Mouse (Mus musculus) spleen, adult 2 months (tissue): ENCODE results near the gene Ppan. TPM values are rescaled to one million over a fixed set of nuclear protein-coding genes. Genes with fewer than 3 reads are reported as not detected.

Experiments used
- DNase-seq, 2 experiments: peaks; one replicate each; pipeline versions ENCODE4 v3.0.0 to v3.0.0-alpha.2; 2012 to 2021; ENCODE audit warnings: low spot score in 2 of 2, low read depth in 1 of 2
- H3K27ac ChIP-seq: fragments of 200-500 bp; 2 replicates; pipeline ENCODE4 v1.5.1; 2012; ENCODE audit warnings: low read length, inconsistent platforms; ENCODE audit not compliant: insufficient read depth
- H3K27me3 ChIP-seq: fragments of 200-500 bp; 2 replicates; pipeline ENCODE4 v1.6.1; 2012; ENCODE audit warnings: mild to moderate bottlenecking, moderate library complexity, low read length, inconsistent platforms; ENCODE audit not compliant: control insufficient read depth, insufficient read depth
- H3K36me3 ChIP-seq: fragments of 200-500 bp; 2 replicates; pipeline ENCODE4 v1.6.1; 2012; ENCODE audit warnings: mild to moderate bottlenecking, low read length, inconsistent platforms; ENCODE audit not compliant: control insufficient read depth, insufficient read depth
- H3K4me1 ChIP-seq: fragments of 200-500 bp; 2 replicates; pipeline ENCODE4 v1.6.1; 2011; ENCODE audit warnings: inconsistent platforms; ENCODE audit not compliant: control insufficient read depth, insufficient read depth, insufficient read length
- H3K4me3 ChIP-seq: fragments of 200-500 bp; 2 replicates; pipeline ENCODE4 v1.5.1; 2011; ENCODE audit warnings: mild to moderate bottlenecking, inconsistent platforms; ENCODE audit not compliant: insufficient read depth, insufficient read length; ENCODE audit errors: extremely low read depth
- CTCF ChIP-seq: fragments of 200-500 bp; IDR thresholded peaks from 2 replicates; pipeline ENCODE4 v1.5.1; 2011; ENCODE audit warnings: mild to moderate bottlenecking, inconsistent platforms; ENCODE audit not compliant: insufficient read depth, insufficient read length, insufficient replicate concordance; ENCODE audit errors: extremely low read depth
- POLR2A ChIP-seq: fragments of 200-500 bp; IDR thresholded peaks from 2 replicates; pipeline ENCODE4 v1.6.1; 2011; ENCODE audit warnings: low read depth, low read length, inconsistent platforms
- WGBS: fragments of 180-500 bp; shearing (Covaris S2); methylation state at CpG from one replicate; pipeline ENCODE4 v1.1.7; 2018; 5-methylcytosine and 5-hydroxymethylcytosine counted together
- polyA plus RNA-seq: library from polyadenylated mRNA; depleted of rRNA; stranded (reverse); fragments of >200 nt; gene quantifications from 2 replicates; pipeline ENCODE4 v1.2.3, GENCODE M21; 2012

The Ppan gene
- polyA plus RNA-seq, 1 experiment: 116 TPM

DNA sequence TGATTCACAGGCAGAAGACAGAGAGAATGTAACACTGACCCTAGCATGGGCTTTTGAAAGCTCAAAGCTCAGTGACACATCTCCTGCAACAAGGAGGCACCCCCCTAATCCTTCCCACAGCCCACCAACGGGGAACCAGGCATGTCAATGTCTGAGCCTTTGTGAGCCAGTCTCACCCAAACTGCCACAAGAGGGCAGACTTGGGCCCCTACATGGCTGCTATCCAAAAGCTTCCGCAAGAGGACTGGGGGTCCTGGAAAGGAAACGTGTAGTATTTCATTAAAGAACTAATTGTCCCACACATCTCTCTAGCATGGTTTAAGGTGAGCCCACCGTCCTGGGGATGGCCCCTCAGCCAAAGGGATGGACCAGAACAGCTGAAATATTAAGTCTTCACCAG lies 26.2 kb upstream of the Ppan start:
- 9% methylated on average over 4 of the region's 4 CpGs for WGBS
- H3K27ac ChIP-seq: no peak overlapping the region
- H3K27me3 ChIP-seq: no peaks in the 10 kb centered on the region
- no peaks in the 10 kb centered on the region for H3K4me1 ChIP-seq
- no peaks in the 10 kb centered on the region for H3K36me3 ChIP-seq
- peak in 1 of 2 experiments; percentile 35 for DNase-seq
- TF ChIP-seq POLR2A: no peak
- TF ChIP-seq CTCF: peak; percentile 24; the same call in 1 of the 2 replicates
- H3K4me3 ChIP-seq: no peak overlapping the region

DNA sequence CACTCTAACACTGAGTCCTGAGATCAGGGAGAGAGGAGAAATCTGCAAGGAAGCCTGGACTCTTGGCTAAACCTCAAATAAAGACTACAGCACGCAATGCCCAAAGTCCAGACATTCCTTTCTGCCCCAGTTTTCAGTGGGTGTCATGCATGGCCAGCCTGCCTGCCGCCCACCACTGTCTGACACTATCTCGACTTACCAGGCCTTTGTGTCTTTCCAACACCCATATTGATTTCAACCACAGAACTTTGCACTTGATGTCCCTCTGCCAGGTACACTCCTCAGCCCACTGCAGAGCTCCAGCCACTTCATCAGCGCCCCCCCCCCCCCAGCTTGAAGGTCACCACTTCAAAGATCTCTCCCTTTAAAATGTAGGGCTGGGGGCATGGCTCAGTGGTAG lies 25.8 kb upstream of the Ppan start:
- H3K27ac ChIP-seq: no peak overlapping the region
- H3K27me3 ChIP-seq: no peaks in the 10 kb centered on the region
- WGBS: 60% methylated on average over 4 of the region's 4 CpGs

DNA sequence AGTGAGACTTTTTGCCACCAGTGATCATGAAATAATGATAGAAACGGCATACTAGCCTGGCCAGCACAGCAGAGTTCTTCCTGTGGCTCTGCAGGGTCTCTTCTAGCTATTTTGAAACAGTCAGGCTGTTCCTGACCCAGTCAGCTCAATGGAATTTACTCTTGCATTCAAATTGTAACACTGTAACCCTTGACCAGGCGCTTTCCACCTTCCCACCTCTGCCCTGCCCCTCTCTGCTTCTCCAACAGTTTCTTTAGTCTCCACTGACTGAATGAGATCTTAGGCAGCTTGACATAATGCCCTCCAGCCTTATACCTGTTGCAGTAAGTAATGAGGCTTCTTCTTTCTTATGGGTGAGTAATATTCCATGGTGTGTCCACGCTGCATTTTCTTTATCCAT lies 21.1 kb upstream of the Ppan start:
- no peak for DNase-seq
- Histone ChIP-seq H3K4me1 (peaks cover 5% of the 10 kb centered on the region; the same call in 1 of the 2 replicates), H3K4me3 (no peak overlapping the region), H3K27ac (no peak overlapping the region), H3K27me3 (no peaks in the 10 kb centered on the region), H3K36me3 (0 out of 2 replicates have a peak, but pooled peaks cover 3% of the 10 kb centered on the region)
- no peak for TF ChIP-seq POLR2A
- 66% methylated on average over 3 of the region's 3 CpGs for WGBS

More for the DNA sequence above, 25.8 kb upstream of the Ppan start:
- H3K36me3 ChIP-seq: no peaks in the 10 kb centered on the region
- no peak for DNase-seq
- no peak for TF ChIP-seq CTCF
- TF ChIP-seq POLR2A: no peak
- no peak overlapping the region for H3K4me3 ChIP-seq
- no peaks in the 10 kb centered on the region for H3K4me1 ChIP-seq

DNA sequence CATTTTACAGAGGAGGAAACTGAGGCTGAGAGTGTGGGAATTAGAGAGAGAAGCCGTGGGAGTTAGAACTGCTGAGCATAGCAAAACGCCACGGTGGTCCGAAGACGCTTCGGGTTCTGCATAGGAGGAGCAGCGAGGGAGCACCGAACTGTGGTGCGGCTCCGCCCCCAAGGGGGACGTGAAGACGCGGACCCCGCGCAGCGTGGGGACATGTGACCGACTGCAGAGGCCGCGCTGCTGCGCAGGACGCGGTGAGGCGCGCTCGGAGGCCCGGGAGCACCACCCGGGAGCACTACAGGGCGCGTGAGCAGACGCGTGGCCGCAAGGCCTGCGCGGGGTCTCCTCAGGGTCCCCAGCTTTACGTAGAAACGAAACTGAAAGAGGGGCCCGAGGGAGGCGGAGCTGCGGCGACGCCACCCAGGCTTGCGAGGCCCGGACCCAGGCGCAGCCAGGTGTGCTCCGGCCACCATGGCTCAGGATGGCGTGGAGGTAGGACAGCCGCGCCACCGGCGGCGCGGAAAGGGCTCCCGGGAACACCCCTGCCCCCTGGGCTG lies 19.4 kb upstream of the Ppan start, which contains the start of gene A230050P20Rik:
Gene A230050P20Rik (plus strand): TSS at position 195 of the 554 bp plus-strand sequence.
- Histone ChIP-seq H3K27me3 (no peaks in the 10 kb centered on the region), H3K36me3 (peaks cover 9% of the 10 kb centered on the region), H3K4me3 (peak within 1 kb of the TSS; percentile 87), H3K4me1 (peaks cover 5% of the 10 kb centered on the region; the same call in 1 of the 2 replicates), H3K27ac (0 out of 2 replicates have a peak within 1 kb of the TSS, but pooled peaks have one; percentile 9)
- DNase-seq: peak; percentile 17 to 54
- under 1% methylated on average over 53 of the region's 53 CpGs for WGBS
- TF ChIP-seq CTCF (no peak), POLR2A (no peak)

DNA sequence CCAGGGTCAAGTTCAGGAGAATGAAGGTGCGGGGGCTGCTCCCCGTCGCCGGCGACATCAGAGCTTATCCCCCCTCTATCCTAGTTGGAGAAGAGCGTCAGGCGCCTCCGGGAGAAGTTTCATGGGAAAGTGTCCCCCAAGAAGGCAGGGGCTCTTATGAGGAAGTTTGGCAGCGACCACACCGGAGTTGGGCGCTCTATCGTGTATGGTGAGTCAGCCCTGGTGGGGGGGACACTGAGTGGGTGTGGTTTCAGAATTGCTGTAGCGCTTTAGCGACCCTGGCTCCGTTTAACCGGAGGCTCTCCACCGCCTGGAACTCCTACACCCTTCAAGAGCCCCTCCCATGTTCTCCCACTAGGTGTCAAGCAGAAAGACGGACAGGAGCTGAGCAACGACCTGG lies 18.7 kb upstream of the Ppan start:
- peaks cover 5% of the 10 kb centered on the region; the same call in 1 of the 2 replicates for H3K4me1 ChIP-seq
- DNase-seq: no peak
- peaks cover 12% of the 10 kb centered on the region for H3K36me3 ChIP-seq
- TF ChIP-seq CTCF (no peak), POLR2A (no peak)
- no peak overlapping the region for H3K27ac ChIP-seq
- H3K4me3 ChIP-seq: peak overlapping the region; percentile 87
- WGBS: 6% methylated on average over 19 of the region's 19 CpGs
- H3K27me3 ChIP-seq: no peaks in the 10 kb centered on the region

DNA sequence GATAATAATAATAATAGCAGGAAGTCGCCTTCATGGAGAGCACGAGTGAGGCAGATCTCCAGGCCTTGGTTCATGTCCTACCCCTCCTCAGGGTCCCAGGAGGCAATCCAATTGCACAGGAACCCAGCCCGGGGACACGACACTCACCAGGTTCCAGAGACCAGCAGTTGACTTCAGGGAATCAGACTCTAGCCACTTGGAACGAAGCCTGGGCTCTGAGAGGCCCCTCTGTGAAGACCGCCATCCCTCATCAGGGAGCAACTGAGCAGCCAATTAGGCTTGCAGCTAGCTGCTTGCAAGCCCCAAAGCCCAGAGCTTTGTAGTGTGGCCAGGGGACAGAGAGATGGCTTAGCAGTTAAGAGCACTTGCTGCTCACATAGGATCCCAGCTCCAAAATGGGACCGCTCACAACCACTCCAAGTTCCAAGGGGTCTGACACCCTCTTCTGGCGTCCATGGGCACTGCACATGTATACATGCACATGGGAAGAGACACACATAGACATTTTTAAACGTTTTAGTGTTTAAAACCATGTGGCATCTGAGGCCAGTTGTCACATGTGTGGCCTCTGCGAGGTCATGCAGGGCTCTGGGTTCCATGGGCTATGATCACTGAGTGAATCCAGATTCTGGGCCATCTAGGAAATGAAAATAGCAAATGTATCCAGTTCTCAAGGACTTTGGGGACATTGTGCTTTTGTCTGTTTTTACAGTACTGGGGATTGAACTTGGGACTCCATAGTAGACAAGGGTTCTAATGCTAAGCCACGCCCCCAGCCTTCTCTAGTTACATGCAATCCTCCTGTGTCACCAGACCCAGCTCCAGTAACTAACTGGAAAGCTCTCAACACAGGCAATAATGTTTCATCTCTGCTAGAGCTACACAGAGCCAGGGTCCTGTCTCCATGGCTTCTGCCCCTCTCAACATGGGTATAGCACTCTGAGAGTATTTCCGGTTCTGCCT lies 17.5 kb upstream of the Ppan start:
- no peaks in the 10 kb centered on the region for H3K27me3 ChIP-seq
- no peak for DNase-seq
- WGBS: 89% methylated on average over 12 of the region's 12 CpGs
- TF ChIP-seq POLR2A (no peak), CTCF (no peak)
- H3K27ac ChIP-seq: no peak overlapping the region
- peaks cover 5% of the 10 kb centered on the region; the same call in 1 of the 2 replicates for H3K4me1 ChIP-seq
- H3K36me3 ChIP-seq: peaks cover 12% of the 10 kb centered on the region
- no peak overlapping the region for H3K4me3 ChIP-seq
